Mouse (Mus musculus): ENCODE results near the gene Gad1.

The Gad1 gene

DNA sequence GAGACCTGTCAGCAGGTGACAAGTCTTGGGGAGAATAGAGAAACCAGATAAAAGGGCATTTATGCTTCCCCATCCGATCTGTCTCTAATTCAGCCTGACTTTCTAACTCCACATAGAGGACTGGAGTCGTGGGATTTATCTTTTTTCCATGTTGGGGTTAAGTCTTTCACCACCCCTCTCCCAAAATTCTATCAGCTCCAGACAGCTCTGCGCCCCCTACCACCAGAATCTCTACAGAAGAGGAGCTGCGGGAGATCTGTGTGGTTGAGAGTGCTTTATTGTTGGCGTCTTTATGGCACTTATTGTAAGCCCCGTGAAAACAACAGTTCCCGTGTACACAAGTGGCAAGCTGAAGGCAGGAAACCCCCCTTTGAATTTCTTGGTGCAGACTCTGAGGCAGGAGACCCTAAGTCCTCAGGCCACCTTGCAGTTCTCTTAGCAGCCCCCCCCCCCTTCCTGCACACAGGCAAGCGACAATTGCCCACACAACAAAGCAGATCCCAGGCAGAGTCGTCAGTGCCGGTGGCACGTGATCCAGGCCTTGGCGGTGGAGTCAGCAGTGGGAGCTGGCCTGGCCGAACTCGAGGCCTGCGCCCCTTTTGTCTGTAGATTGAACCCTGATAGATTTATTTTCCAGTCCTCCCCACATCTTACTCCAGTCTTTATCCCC lies 11.9 kb downstream of the Gad1 start:
- DNase-seq (ENCODE audit: low spot score) = no peak

- no peak for DNase-seq (ENCODE audit: low spot score)
Observed at GRCm38 (mm10) chr2:70565651-70566602, 13.1 kb downstream of the Gad1 start.

DNA sequence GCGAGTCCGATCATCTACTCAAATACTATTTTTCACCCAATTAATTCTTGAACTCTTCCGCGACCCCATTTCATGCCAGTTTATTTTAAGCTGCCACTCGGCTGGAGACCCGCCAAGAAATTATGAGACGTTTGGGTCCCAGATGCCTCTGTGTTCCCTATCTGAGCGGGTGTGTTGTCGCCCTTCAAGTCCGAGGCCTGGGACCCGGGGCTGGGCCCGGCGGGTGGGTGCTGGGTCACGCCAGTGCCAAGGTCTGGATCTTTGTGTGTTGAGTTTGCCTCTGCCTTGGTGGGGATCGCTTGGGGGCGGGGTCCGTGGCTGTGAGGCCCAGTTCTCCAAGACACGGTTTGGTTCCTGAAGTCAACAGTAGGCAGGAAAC lies 13.7 kb downstream of the Gad1 start:
- no peak for DNase-seq (ENCODE audit: low spot score)

DNA sequence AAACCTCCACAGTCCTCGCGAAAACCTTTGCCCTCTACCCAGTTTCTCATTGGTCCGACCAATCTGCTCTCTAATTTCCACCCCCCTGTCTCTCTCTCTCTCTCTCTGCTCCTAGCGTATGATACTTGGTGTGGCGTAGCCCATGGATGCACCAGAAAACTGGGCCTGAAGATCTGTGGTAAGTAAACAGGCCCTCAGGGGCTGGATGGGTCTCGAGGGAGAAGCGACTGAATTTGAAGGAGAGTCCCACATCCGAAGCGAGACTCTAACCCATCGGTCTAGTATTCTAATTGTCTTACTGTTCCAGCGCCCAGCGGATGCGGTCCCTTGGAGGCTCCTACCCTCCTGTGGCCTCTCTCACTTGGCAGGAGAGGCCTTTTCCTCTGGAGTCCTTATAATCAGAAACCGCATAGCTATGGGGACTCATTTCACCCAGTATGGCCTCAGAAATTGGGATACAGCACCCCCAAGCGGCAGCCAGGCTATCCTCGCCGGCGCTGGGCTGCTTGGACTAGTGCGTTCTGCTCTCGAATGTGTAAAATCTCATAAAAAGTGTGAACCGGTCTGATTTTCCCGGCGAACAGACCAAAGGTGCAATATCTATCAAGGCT lies 14.3 kb downstream of the Gad1 start:
- DNase-seq (ENCODE audit: low spot score) = no peak

- no peak for DNase-seq (ENCODE audit: low spot score)
Observed at GRCm38 (mm10) chr2:70567682-70568077, 14.8 kb downstream of the Gad1 start.

DNA sequence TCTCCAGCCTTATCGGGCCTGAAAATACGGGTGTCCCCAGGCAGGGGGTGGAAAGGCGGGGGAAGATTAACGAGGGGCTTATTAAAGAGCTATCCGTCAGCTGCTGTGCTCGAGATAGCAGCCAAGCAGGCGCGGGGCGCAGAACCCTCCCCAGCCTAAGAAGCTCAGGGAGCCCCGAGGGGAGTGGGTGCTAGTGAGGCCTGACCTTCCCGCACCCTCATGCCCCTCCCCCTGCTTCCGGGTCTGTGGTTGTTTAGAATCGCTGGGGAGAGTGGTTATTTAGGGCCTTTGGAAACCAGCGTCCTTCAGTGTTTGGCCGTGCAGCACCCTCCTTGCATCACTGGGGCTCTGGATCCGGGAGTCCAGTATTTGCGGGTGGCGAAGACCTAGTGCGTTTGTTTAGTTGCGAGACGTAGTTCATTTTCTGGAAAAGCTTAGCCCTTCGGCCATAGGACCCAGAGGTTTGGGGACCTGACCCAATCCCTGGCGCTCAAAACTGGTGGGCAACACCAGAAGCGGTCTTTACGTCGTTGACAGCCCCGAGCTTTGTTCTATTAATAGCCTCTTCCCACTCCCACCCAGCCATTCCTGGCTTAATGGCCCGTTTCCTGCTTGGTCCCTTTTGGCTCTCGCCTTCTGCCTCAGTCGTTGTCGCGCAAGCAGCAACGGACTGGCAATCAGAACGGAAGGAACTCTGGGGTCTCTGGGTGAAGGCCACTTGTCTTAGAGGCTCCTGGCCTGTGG lies 15.5 kb downstream of the Gad1 start:
- DNase-seq (ENCODE audit: low spot score) = no peak

DNA sequence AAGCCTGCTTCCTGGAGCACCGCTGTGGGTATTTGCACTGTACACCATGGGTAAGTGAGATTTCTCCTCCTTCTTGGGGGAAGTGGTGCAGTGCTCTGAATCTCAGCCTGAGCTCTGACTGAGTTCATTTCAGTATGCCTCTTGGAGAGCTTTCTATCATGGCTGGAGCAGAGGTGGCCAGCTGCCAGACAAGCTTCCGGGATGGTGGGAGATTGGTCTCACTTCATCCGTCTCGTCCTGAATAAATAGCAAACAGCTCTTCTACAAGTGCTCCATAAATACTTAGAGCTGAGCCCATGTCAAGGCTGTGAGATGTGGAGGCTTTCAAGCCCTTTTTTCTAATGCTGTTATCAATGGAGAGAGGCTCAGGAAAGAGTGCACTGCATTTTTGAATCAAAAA lies 18.8 kb downstream of the Gad1 start:
- DNase-seq (ENCODE audit: low spot score) = no peak

DNA sequence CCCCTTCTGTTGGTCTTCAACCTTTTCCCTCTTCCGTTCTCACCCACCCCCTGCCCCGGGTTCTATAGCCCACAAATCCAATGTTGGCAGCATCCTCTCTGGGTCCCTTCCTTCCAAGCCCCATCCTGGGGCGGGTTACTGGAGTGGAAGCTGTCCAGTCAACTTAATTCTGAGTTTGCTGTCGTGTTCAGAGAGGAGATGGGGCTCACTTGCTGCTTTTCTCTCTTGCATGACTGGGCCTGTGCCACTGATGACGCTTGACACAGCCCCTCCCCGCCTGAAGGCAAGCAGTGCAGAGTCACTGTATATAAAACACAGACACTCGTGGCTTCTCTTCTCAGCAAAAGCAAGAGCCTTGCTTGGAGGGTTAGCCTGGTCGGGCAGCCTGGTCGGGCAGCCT lies 19.4 kb downstream of the Gad1 start:
- no peak for DNase-seq (ENCODE audit: low spot score)

DNA sequence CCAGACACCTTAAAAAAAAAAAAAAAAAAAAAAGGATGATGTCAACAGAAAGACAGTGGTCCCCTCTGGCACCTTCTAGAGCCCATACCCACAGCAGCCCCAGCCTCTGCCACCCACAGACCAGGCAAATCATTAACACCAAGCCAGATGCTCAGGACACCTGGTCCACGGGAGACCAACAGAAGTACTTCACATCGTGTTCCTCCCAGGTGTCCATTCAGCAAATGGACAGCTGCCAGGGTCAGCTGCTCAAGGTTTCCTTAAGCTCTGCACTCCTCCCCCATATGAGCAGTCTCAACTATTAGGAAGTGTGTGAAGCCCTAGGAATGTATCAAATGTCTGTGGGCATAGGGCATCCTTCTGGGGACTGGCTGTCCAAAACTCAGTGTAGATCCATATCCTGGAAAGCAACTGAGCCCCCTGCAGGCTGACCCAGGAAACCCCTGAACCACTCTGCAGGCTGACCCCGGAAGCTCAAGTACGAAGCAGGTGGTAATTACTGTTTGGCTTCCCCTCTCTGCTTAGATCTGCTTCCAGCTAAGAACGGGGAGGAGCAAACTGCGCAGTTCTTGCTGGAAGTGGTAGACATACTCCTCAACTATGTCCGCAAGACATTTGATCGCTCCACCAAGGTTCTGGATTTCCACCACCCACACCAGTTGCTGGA lies 20.8 kb downstream of the Gad1 start:
- DNase-seq (ENCODE audit: low spot score) = no peak

DNA sequence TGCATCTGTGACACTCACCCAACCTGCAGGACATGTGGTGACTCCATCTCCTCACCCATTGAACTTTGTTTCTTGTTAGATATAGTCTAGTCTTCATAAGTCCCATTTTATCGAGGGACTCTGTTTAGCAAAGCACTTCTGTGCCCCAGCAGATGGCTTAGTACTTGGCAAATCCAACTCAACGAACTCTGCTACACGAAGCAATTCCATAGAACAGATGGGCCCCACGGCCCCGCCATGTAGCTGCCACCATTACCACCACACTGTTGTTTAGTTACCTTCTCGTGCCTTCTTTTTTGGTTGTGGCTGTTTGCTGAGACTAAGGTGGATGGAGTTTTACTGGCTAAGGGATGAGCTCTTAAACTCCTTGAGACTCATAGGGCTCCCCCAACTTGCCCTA lies 35.3 kb downstream of the Gad1 start:
- DNase-seq (ENCODE audit: low spot score) = no peak

DNA sequence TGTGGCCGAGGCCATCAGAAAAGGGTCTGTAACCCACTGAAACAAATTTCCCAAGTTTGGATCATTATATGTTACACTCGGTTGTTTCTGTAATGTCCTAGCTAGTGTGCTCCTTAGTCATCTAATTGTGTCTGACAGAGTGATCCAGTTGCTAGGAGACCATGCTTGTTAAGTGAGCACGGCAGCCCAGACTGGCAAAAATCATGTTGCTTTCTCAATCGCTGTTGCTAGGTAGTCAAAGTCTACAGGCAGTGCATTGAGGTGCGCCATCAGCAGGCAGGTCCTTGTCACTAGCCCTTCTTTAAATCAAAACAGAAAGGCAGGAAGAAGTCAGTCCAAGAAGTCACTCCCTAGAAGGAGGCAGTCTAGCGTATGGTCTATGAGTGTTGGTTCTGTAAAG lies 39.6 kb downstream of the Gad1 start:
- DNase-seq (ENCODE audit: low spot score) = no peak

GRCm38 (mm10) chr2:70593670-70594069 lies 40.8 kb downstream of the Gad1 start:
- no peak for DNase-seq (ENCODE audit: low spot score)

DNA sequence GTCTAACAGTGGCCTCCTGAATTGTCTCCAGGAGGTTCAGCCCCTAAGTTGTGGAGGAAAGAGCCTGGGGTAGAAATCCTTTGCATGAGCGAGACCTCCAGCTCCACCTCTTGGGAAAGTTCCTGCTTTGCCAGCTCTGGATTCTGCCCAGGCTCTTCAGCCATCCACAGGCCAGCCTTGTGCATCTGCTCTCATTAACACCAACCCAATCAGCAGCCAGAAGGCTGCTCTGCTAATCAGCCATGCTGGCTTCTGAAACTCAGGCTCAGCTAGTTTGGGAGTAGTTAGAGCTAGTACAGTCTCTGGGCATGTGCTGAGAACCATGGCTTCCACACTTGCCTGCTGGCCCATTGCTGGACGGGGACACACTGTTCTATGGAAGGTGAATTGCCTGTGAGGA lies 43.0 kb downstream of the Gad1 start:
- DNase-seq (ENCODE audit: low spot score) = no peak

DNA sequence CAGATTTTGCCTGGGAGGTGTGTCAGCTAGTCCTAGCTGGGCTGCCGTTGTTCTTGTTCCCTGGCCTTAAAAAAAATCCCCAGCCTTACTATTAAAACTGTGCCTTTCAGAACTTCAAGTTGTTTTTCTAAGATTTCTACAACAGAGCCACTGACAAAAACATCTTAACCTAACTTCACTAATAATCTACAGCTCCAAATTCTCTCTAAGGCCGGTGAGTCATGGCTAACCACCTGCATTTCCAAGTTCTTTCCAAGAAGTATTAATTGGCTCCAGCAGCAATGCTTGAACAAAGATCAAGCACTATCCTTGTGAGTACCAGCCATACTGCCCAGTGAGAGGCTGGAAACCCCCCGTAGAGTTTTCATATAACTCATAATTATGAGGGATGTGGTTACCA lies 56.9 kb downstream of the Gad1 start:
- no peak for DNase-seq (ENCODE audit: low spot score)

- no peak for DNase-seq (ENCODE audit: low spot score)
Observed at GRCm38 (mm10) chr2:70614745-70615351, 62.0 kb downstream of the Gad1 start.

DNA sequence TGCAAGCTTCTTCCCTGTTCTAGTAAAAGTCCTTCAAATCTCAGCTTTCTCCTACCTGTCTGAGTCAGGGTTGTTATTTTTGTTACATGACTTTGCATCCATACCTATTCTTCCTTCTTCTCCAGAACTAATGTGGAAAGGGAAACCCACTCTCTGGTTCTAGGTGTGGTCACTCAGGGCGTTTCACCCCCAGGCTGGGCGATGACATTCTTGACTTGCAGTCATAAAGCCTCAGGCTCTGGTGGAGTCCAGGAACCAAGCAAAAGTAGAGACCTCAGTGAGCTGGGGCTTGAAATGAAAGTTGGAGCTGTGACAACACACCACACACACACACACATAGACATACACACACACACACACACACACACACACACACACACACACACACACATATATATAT lies 63.2 kb downstream of the Gad1 start:
- no peak for DNase-seq (ENCODE audit: low spot score)

DNA sequence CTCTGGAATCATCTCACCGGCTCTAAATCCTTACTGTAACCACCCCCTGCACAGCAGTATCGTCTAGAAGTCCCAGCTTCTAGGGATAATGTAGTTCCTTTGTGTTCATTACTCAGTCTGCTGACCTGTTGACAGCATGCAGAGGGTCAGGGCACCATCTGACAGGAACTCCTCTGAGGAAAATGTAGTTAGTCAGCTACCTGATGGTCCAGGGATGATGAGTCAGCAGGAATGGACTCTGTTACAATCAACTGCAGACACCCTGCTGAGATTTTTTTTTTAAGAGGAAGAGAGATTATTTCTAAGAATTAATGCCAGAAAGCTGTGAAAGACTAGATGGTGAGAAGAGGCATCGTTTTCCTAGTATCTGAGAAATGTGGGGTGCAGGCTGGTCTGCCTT lies 63.7 kb downstream of the Gad1 start:
- no peak for DNase-seq (ENCODE audit: low spot score)

- DNase-seq (ENCODE audit: low spot score) = no peak
Observed at GRCm38 (mm10) chr2:70619232-70619835, 66.5 kb downstream of the Gad1 start.

- peak; percentile 24 for DNase-seq (ENCODE audit: low spot score)
Observed at GRCm38 (mm10) chr2:70620225-70620624, 67.4 kb downstream of the Gad1 start.

DNA sequence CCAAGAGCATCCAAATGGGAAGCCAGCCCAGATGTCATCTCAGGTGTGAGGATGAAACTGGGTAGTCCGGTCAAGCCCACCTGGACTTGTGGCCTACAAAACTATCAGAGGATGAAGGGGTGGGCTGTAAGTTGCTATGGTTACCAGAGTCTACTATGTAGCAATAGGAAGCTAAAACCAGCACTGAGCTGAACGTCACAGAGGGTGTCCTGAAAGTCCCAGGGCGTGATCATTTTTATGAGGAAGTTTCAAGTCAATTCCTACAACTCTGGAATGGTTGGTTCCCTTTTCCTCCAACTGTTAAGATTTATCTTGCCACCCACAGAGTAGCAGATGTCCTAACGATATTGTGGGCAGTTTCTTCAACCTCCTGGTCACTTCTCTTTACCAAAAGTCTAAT lies 69.4 kb downstream of the Gad1 start:
- DNase-seq (ENCODE audit: low spot score) = no peak

DNA sequence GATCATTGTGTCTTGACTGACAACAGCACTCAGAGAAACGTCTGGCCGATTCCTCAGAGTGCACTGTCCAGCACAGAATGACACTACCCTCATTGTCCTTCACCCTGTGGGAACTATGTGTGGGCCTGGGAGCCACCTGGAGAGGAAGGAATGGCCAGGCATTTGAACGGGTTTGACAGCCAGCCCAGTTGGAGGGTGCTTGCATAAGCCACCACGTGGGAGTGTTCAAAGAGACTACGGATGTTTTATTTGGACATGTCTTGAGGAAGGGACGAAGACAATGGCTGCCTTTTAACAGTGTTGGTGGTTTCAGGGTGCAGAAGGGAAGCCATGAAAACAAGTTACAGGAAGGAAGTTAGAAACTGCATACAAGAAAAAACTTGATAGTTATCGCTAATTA lies 72.9 kb downstream of the Gad1 start:
- DNase-seq (ENCODE audit: low spot score) = no peak
